Mouse (Mus musculus): ENCODE measurements around the gene Cux1.

The Cux1 gene

DNA sequence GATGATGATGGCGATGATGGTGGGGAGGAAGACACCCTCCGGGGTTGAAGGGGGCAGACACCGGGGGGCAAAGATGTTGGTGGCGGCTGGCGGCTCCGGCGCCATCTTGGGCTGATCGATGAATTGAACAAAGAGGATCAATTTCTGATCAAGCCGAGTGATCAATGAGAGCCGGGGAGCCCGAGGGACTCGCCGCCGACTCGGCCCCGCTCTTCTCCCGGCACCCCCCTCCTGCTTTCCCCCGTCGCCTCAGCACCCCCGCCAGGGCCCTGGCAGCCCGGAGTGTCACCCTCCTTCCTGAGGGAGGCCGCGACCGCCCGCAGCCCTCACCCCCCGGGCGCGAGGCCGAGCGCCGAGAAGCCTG lies 496 bp downstream of the Cux1 start:
- no peak for DNase-seq (ENCODE audit: low read depth)

DNA sequence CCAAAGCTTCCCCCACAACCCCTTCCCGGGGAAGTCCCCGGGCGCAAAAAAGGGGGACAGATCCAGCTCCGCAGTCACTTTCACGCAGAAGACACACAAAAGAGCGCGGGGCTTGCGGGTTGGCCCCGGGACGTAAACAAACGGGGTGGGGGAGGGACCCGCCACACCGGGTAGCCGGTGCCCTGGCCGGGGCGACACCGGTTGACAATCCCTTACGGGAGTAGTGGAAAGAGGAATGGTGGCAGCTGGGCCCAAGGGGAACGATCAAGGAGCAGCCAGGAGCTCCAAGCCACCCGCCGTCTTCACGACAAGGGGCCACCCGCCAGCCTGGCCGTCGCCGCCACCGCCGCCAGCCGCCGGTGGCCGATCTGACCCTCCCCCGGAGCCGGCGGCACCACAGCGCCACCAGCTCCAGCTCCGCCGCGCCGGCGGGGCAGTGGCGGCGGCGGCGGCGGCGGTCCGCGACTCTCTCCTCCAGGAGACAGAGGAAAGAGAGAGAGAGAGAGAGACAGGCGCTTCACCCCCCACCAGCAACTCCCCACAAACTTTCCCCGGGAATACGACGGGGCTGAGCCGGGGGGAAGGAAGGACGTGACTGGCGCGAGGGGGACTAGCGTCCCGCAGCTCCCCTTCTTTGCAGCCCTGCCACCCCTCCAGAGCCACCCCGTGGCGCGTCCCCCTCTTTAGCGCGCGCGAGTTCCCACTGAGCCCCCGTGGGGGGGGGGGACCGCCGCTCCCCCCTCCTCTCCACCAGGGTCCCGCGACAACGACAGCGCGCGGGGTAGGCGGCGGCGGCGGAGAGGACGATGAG lies 1.1 kb downstream of the Cux1 start:
- peak; percentile 63 for DNase-seq (ENCODE audit: low read depth)

DNA sequence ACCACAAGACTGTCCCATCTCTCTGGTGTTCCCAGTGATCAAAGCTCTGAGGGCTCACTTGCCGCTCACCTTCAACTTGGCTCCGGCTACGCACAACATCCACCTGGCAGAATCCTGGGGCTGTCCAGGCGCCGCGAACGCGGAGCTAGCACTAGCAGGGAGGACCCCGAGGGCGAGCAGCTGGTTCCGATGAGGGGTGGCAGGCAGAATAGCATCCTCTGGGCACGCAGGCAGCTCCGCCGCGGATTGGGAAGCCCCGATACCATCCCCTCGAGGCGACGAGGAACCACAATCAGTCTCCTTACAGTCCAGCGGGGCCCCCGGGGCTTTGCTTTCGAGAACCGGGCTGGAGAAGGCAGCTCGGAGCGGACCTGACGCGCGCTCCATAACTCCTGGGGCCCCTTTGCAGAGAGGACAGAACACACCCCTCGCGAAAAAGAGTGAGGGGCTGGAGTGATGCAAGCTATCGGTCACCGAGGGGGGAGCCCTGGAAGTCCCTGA lies 1.9 kb downstream of the Cux1 start:
- peak; percentile 43 for DNase-seq (ENCODE audit: low read depth)

DNA sequence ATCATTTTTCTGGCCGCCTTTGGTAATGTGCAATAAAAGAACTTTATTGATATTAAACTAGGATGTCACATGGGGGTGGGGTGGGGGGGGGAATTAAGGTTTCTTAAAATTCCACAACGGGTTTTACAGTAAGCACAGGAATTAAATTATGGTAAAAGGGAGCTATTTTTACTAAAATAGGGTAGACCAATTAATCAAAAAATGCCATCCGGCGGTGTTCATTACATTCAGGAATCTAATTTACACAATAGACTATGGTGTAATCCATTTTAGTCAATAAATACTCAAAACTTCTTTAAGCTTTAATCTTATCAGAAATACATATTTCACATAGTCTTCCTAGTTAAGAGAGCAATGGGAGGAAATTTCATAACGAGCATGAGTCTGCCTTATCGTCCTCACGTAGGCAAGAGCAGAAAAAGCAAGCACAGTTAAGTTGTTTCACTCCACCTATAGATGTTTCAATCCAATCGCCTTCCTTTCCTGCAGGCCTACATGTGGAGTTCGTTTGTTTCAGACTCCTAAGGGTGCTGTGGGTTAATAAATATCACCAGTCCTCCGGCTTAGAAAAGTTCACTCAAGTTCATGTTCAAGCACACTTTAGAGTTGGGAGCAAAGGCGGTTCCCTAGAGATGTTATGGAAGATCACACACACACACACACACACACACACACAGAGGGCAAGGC lies 2.5 kb downstream of the Cux1 start:
- DNase-seq (ENCODE audit: low read depth) = peak; percentile 36

DNA sequence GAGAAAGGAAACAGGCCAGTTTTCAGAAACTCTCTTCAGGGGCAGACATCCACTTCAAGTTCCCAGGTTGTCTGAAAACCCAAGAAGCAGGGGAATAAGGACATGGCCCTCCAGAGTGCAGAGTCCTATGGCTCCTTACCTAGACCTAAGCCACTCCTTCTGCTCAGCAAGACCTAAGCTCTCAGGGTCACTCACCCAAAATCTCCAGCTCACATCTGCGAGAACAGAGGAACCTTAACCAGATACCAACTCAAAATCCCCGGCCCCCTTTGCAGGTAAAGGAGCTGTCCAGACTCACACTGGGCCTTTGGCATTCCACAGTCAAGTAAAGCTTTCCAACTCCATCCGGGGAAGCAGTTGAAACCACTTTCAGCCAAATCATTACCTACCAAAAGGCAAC lies 3.3 kb downstream of the Cux1 start:
- DNase-seq (ENCODE audit: low read depth) = no peak

DNA sequence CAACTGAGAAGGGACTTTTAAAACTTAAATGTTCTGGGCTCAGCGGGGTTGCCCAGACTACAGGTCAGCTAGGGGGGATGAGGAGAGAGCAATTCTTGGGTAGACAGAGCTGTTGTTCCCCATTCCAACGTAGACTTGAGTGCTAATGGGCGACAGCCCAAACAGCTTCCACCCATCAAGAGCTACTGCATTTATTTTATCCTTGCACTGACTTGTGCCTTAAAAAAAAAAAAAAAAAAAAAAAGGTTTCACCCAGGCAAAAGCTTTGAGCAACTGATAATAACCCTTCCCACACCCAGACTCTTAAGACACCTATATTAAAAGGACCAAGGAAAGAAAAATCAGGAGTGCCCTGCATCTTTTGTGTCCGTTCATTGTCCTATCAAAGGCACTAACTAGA lies 4.2 kb downstream of the Cux1 start:
- DNase-seq (ENCODE audit: low read depth) = no peak

DNA sequence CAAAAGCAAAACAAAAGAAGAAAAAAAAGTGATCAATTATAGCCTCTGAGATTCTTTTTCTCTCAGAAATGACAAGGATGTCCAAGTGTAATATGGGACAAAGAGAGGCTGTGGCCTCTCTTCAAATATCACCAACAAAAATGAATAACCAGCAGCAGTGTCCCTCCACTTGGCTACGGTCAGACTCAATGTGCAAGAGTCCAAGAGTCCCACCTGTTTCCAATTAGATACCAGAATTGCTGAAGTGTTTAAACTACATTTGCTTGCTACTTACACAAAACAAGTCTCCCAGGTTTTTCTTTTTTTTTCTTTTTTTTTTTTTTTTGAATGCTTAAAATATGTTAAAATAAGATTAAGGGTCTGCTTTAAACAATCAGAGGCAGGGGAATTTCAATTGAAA lies 5.1 kb downstream of the Cux1 start:
- DNase-seq (ENCODE audit: low read depth) = no peak

DNA sequence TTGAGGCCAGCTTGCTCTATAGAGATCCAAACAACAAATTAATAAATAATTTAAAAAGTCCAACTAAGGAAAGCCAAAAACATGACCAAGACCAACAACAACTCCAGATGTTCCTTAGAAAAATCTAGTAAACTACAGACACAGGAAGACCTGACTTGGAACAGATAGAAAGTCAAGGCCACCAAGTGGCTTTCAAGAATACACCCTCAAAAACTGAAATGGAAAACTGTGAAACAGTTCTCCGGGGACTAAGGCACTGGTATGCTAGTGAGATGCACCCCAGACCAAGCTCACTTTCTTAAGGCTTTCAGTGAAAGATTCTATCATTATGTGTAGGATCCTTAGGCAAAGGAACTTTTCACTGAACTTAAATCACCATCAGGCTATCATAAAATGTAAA lies 5.6 kb downstream of the Cux1 start:
- no peak for DNase-seq (ENCODE audit: low read depth)

DNA sequence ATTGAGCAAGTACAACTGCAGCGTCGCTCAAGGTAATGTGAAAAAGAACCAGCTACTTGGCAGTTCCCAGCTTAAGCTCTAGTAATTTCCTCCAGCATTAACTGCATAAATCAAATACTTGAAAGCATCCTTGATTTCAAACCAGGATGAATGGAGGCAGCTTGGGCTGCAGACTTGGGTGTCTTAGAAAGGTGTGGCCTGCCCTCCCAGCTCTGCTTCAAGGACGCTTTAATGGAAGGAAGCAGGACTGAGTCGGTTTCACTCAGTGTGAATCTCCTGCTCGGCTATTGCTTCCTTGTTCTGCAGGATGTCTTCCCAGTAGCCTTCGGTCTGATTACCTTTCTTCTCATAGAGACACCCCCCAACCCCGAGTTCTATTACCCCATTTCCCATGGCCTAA lies 6.6 kb downstream of the Cux1 start:
- no peak for DNase-seq (ENCODE audit: low read depth)

DNA sequence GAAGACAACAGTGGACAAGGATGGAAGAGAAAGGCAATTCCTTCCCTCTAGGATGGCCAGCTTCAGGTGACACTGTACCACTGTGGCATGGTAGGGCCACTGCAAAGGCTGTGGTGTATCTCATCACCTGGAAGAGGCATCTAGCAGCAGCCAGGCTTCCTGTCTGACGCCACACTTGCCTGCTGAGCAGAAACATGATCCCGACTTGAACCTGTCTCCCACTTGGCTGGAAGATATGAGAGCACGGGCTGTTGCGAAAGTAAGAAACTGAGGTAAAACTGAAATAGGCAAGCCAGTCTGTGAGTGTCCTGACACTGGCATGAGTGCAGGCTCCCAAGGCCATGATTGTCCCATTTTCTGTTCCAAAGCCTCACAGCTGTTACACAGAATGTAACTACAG lies 9.8 kb downstream of the Cux1 start:
- no peak for DNase-seq (ENCODE audit: low read depth)

DNA sequence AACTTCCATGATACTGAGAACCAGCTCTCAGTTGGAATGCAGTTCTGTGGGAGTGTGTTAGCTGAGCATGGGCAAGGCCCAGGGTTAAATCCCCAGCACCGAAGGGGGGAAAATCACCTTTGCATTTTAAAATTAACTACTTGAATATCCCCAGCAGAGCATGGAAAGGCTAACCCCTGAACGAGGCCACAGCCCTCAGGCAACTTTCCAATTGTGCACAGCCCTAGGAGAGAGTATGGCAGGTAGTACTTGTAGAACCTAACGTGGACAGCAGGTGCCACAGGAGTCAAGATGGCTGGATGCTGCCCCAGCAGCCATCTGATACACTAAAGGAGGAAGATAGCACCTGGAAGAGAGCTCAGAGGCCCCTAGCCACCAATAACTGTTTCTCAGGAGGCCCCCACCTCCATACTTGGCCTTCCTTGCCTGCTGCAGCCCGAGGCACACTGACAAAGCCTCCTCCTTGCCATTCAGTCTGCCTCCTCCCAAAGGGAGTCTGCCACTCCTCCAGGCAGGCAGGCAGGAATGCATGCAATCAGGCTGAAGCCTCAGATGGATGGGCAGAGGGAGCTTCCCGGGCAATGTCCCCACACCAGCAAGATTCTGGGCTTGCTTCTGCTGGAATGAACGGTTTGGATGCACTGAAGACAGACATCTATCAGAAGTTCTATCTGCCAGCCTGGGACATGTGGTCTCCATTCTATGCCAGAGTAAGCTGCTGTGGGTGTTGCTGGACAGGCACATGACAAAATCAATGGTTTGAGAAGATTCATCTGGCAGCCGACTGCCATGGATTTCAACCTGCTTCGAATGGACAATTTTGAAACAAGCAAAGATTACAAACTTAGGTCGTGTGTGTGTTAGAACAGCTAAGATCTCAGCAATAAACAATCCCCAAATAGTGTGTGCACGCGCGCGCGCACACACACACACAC lies 10.7 kb downstream of the Cux1 start:
- DNase-seq (ENCODE audit: low read depth) = no peak

DNA sequence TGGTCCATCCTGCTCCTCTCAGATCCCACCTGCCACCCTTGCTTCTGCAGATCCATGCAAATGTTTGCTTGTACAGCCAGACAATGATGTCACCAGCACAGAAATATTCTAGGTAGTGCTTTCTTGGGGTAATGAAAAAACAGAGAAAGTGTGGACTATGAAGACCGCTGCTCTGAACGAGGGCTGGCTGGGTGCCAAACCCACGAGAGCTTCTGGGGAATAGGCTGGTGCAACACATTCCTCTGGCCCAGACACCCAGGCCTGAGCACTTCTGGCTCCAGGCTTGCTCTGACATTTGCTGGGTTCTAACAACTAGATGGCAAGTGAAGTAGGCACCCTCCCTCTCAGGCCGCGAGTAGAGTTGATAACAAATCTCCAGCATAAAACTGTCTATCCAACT lies 11.6 kb downstream of the Cux1 start:
- DNase-seq (ENCODE audit: low read depth) = no peak

DNA sequence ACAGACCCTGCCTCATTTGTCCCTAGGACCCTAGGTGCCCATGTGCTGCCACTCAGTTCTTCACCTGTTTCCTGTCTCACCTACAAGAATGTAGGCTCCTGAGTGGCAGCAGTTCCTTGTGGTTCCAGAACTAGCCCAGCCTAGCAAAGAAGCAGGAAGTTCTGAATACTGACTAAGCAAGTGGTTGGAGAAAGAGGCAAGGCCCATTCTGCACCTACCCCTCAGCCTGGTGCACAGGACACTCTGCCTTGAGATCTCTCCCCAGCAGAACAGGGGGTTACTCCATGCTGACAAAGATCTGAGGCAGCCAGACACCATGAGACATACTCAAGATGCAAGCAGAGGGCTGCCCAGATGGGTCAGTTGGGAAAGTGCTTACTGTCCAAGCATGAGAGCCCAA lies 14.5 kb downstream of the Cux1 start:
- DNase-seq (ENCODE audit: low read depth) = no peak

DNA sequence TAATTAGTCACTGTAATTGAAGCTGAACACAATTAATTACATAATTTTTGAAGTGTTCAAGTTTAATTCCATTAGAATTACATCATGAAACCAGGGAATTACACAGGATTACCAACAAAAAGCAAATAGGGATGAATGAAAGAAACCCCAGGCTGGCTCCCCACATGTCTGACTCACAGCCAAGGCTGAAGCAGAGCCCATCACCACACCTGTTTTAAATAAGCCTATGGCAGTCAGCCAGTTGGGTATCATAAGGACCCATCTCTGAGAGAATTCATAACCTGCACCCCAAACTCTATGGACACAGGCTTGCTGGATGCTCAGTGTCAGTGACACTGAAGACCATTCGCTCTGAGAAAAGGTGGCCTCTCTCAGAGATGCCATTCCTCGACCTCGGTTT lies 15.2 kb downstream of the Cux1 start:
- DNase-seq (ENCODE audit: low read depth) = no peak

DNA sequence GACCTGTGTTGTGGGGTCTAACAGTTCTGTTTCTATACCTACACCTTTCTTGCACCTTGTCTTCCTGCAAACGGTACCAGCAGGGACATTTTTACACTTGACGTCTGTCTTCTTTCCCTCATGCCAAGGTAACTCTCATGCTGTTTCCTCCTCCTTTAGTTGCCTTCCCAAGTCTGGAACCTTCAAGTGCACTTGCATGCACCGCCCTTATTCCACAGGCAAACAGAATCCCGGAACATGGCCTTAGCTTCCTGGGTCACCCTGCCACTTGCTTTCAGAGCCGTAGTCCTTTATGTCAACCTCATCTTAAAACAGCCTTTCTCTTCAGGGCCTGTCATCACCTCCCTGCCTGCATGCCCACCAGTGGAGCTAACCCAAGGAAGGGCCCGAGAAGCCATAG lies 15.7 kb downstream of the Cux1 start:
- no peak for DNase-seq (ENCODE audit: low read depth)

DNA sequence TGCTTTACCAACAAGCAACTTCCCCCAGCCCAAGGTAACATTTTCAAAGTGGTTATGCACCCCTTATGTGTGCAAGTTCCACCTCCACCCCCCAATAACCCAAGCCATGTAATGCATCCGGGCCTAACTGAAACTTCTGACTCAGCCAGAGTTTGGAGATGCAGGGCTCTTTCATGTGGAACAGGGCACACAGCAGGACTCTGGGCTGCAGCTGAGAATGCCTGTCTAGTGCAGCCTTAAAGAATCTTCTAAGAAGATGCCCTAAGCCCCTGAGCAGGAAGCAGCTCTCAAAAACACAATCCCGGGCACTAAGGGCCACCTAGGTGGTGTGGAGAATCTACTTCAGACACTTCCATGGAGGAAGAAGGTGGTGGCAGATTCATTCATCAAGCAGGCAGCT lies 16.6 kb downstream of the Cux1 start:
- no peak for DNase-seq (ENCODE audit: low read depth)

DNA sequence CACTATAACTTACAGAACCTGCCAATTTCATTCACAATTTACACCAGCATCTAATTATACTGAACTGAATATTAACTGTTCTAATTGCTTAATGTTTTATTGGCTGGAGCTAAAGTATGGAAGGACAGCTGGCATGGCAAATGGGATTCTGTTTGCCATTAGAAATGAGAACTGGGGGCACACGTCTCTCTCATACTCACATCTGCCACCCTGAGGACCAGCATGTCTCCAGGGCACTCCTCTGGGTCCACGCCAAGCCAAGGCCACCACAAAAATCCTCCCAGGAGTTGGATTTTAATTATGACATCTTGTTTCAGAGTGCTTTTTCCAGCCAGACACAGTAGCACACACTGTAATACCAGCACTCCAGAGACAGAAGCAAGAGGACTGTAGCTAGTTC lies 18.5 kb downstream of the Cux1 start:
- DNase-seq (ENCODE audit: low read depth) = no peak

DNA sequence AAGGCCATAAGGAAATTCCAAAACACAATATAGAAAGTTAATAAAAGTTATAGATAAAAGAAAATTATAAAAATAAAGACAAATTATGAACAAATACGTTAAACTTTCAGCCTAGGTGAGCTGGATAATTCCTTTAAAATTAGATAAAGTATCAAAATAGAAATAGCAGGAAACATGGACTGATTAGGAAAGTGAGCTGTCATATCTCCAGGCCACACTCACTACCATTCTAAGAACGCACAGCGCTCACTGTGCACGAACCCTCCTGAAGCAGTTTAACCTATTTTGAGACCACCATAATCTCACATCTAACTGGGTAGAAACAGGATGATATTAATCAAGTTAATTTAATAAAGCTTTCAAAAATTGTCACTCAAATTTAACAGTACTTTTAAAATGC lies 22.2 kb downstream of the Cux1 start:
- DNase-seq (ENCODE audit: low read depth) = no peak

DNA sequence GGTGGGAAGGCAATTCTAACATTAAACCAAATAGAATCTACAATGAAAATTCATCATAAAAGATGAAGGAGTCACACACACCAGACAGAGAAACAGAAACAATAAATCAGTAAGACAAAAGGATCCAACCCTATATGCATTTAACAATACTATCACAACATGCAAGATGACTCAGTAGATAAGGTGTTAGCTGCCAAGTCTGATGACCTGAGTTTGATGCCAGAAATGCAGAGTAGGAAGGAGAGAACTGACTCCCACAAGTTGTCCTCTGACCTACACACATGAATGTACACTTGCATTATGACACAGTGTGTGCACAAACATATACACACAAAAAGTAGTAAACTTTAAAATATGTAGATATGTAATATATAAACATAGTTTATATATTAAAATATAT lies 24.1 kb downstream of the Cux1 start:
- no peak for DNase-seq (ENCODE audit: low read depth)

DNA sequence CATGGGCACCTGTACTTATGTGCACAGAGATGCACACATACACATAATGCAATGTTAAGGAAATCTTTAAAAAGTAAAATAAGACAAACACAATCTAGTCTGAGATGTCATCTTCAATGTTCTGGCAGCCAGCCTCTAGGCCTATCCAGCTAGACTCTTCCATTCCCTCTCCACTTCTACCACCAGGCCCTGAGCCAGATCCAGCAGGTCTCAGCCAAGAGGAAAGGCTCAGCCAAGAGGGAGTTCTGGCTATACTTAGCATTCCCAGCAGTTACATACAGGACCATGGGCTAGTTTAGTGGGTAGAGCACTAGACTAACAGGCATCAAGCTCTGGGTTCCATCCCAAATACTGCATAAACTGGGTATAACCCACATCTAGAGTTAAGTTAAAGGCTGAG lies 26.3 kb downstream of the Cux1 start:
- no peak for DNase-seq (ENCODE audit: low read depth)

DNA sequence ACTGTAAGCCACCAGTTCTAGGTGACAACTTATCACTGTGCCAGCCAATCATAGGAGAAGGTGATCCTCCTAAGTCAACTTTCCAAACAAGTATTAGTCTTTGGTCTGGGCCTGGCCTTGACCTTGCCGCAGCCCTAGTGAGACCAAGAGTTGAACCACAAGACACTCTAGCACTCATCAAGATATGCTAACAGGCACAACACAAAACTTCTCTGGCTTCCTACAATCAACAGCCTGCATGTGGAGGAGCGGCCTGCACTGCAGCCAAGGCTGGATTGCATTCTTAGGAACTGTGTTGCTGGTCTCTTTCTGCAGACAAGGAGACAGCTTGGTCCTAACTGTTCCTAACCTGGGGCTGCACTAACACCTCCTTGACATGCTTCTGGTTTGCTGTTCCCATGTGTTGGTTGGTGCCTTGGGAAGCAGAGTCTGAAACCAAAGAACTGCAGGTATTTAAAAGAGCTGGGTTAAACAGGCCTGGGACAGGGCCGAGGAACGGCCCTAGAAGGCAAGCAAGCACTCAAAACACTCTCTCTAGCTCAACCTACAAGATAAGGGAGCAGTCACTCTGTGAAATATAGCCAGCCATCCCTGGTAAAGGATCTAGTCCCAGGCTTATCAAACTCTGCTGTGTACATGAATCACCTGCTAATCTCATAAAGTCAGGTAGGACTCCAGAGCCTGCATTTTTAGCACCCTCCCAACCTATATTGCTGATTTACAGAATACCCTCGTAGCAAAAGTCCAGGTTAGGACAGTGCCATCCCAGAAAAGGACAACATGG lies 27.0 kb downstream of the Cux1 start:
- no peak for DNase-seq (ENCODE audit: low read depth)

DNA sequence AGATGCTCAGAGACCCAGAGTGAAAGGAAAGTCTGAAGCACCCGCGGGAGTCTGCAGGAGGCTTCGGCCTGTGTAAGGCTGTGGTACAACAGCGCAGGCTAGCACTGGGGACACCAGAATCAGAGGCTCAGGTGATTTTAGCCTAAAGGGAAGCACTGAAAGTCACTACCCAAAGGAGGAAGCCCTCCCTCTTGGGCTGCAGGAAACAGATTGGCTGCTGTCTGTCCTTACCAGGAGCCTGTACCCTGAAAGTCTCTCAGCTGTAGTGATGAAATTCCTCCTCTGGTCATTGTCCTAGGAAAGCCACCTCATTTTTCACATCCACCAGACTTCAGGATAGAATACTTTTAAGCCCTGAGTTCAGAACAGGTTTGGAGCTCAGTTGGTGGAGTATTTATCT lies 30.5 kb downstream of the Cux1 start:
- no peak for DNase-seq (ENCODE audit: low read depth)

All from induced T-regulatory cell, adult 2 months (primary cell).